Mouse (Mus musculus) midbrain, embryonic 14.5 days (tissue): ENCODE measurements around the gene Trim72. TPM values are rescaled to one million over a fixed set of nuclear protein-coding genes. Genes with fewer than 3 reads are reported as not detected.

Experiments used
- ATAC-seq: fragments of 200-750 bp; cut with Nextera tagmentation; 2 replicates; pipeline ENCODE4 v1.8.0; 2017; ENCODE audit warnings: moderate number of reproducible peaks, moderate library complexity; ENCODE audit not compliant: low FRiP score, low TSS enrichment
- DNase-seq: peaks from one replicate; pipeline ENCODE4 v3.0.0-alpha.2; 2015
- H3K27ac ChIP-seq: fragments of 300-500 bp; sonication (generic); replicated peaks from 2 replicates; pipeline ENCODE4 v1.5.1; 2014; ENCODE audit warnings: mild to moderate bottlenecking, low read depth, low read length, moderate library complexity
- H3K27me3 ChIP-seq: fragments of 300-500 bp; sonication (generic); 2 replicates; pipeline ENCODE4 v1.6.1; 2014; ENCODE audit warnings: low read length, control low read depth, mixed read lengths; ENCODE audit not compliant: control insufficient read depth, insufficient read depth
- H3K36me3 ChIP-seq: fragments of 300-500 bp; sonication (generic); 2 replicates; pipeline ENCODE4 v1.6.1; 2014; ENCODE audit warnings: low read length, control low read depth; ENCODE audit not compliant: control insufficient read depth, insufficient read depth
- H3K4me1 ChIP-seq: fragments of 300-500 bp; sonication (generic); 2 replicates; pipeline ENCODE4 v1.6.1; 2014; ENCODE audit warnings: mild to moderate bottlenecking, antibody characterized with exemption, low read length, control low read depth; ENCODE audit not compliant: control insufficient read depth, insufficient read depth
- H3K4me2 ChIP-seq: fragments of 300-500 bp; sonication (generic); 2 replicates; pipeline ENCODE4 v1.6.1; 2014; ENCODE audit warnings: mild to moderate bottlenecking, low read length, moderate library complexity
- H3K4me3 ChIP-seq: fragments of 300-500 bp; sonication (generic); replicated peaks from 2 replicates; pipeline ENCODE4 v1.5.1; 2014; ENCODE audit warnings: low read depth, low read length
- H3K9ac ChIP-seq: fragments of 300-500 bp; sonication (generic); replicated peaks from 2 replicates; pipeline ENCODE4 v1.6.1; 2014; ENCODE audit warnings: mild to moderate bottlenecking, low read length, moderate library complexity
- H3K9me3 ChIP-seq: fragments of 300-500 bp; sonication (generic); 2 replicates; pipeline ENCODE4 v1.6.1; 2016; ENCODE audit warnings: low read length, control low read depth, mixed read lengths; ENCODE audit not compliant: control insufficient read depth
- WGBS: fragments of 180-500 bp; shearing (Covaris S2); extraction: QIAGEN DNeasy Blood & Tissue Kit; methylation state at CpG from one replicate; pipeline ENCODE4 v1.1.7; 2014; 5-methylcytosine and 5-hydroxymethylcytosine counted together
- polyA plus RNA-seq: library from polyadenylated mRNA; unstranded; fragments of >200 nt; fragmentation: Nextera tagmentation; extraction: Ambion mirVana; gene quantifications from 2 replicates; pipeline ENCODE4 v1.2.1, GENCODE M21; 2014

Gene Trim72
- polyA plus RNA-seq, 1 experiment from 2014 or later = not detected

- WGBS = 74% methylated on average over 2 of the region's 2 CpGs
Observed at GRCm38 (mm10) chr7:128019187-128019586, 15.4 kb downstream of the Trim72 start.

DNA sequence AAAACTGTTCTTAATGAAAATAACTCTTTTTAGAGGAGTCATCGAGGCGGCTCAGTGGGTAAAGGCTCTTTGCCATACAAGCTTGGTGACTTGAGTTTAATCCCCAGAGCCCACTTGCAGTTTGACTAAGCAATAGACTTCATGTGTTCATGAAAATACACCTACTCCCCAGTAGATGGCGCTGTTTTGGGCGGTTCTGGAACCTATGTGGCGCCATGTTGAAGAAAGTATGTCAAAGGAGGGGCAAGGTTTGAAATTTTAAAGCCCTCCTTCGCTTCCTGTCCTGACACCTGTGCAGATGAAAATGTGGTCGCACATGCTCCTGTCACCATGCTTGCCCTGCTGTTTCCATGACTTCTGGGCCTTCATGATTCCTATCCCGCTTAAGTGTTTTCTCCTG is 19.2 kb downstream of the Trim72 start:
- no peaks in the 10 kb centered on the region for H3K36me3 ChIP-seq
- ATAC-seq = no peak
- WGBS = 64% methylated on average over 8 of the region's 8 CpGs

More at GRCm38 (mm10) chr7:128019187-128019586, 15.4 kb downstream of the Trim72 start:
- H3K27me3 ChIP-seq = no peaks in the 10 kb centered on the region
- ATAC-seq = no peak
- H3K9me3 ChIP-seq = no peaks in the 10 kb centered on the region
- H3K4me2 ChIP-seq = no peak overlapping the region
- H3K36me3 ChIP-seq = no peaks in the 10 kb centered on the region
- no peak overlapping the region for H3K4me3 ChIP-seq
- no peak overlapping the region for H3K9ac ChIP-seq
- DNase-seq = no peak
- H3K27ac ChIP-seq = no peak overlapping the region
- H3K4me1 ChIP-seq = no peaks in the 10 kb centered on the region

DNA sequence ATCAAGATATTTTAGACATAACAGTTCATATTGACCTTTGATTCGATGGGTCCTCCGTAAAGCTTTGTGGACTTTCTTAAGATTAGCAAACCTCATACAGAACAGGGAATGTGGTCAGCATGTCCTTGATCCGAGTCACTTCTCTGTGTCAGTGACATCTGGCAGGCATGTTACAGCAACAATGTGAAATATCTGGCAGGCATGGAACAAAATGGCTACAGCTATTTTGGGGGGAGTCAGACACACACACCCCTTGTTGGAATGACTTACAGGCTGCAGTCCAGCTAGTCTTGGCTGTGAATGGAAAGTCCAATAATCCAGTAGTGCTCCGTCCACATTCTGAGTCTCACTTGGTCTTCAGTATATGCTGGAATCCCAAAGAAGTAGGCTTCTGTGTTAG is 19.8 kb downstream of the Trim72 start:
- H3K27me3 ChIP-seq = no peaks in the 10 kb centered on the region
- H3K9me3 ChIP-seq = no peaks in the 10 kb centered on the region
- ATAC-seq (no peak), DNase-seq (no peak)
- H3K9ac ChIP-seq = no peak overlapping the region
- no peaks in the 10 kb centered on the region for H3K4me1 ChIP-seq
- H3K4me3 ChIP-seq = no peak overlapping the region
- no peak overlapping the region for H3K4me2 ChIP-seq
- WGBS = 91% methylated on average over 4 of the region's 4 CpGs
- no peaks in the 10 kb centered on the region for H3K36me3 ChIP-seq
- H3K27ac ChIP-seq = no peak overlapping the region

More for the DNA sequence above, 19.2 kb downstream of the Trim72 start:
- no peaks in the 10 kb centered on the region for H3K9me3 ChIP-seq
- H3K27ac ChIP-seq = no peak overlapping the region
- no peak overlapping the region for H3K4me2 ChIP-seq
- H3K4me1 ChIP-seq = no peaks in the 10 kb centered on the region
- H3K4me3 ChIP-seq = no peak overlapping the region
- H3K9ac ChIP-seq = no peak overlapping the region
- no peaks in the 10 kb centered on the region for H3K27me3 ChIP-seq
- no peak for DNase-seq

GRCm38 (mm10) chr7:128024364-128024763 is 20.6 kb downstream of the Trim72 start:
- H3K9ac ChIP-seq = no peak overlapping the region
- no peaks in the 10 kb centered on the region for H3K4me1 ChIP-seq
- H3K27me3 ChIP-seq = no peaks in the 10 kb centered on the region
- no peak for ATAC-seq
- no peaks in the 10 kb centered on the region for H3K36me3 ChIP-seq
- WGBS = 96% methylated on average over 9 of the region's 9 CpGs
- H3K4me2 ChIP-seq = no peak overlapping the region
- no peaks in the 10 kb centered on the region for H3K9me3 ChIP-seq
- H3K27ac ChIP-seq = no peak overlapping the region
- H3K4me3 ChIP-seq = no peak overlapping the region
- no peak for DNase-seq

- WGBS = 87% methylated on average over 4 of the region's 4 CpGs
- no peak overlapping the region for H3K9ac ChIP-seq
Observed at GRCm38 (mm10) chr7:128024932-128025331, 21.2 kb downstream of the Trim72 start.

GRCm38 (mm10) chr7:128025381-128025780 is 21.6 kb downstream of the Trim72 start:
- ATAC-seq (no peak), DNase-seq (no peak)
- H3K27ac ChIP-seq = no peak overlapping the region
- H3K9me3 ChIP-seq = no peaks in the 10 kb centered on the region
- WGBS = 80% methylated on average over 4 of the region's 4 CpGs
- H3K9ac ChIP-seq = no peak overlapping the region
- H3K4me2 ChIP-seq = no peak overlapping the region
- no peak overlapping the region for H3K4me3 ChIP-seq
- no peaks in the 10 kb centered on the region for H3K27me3 ChIP-seq
- no peaks in the 10 kb centered on the region for H3K4me1 ChIP-seq
- H3K36me3 ChIP-seq = no peaks in the 10 kb centered on the region

More at GRCm38 (mm10) chr7:128024932-128025331, 21.2 kb downstream of the Trim72 start:
- Histone ChIP-seq H3K27me3 (no peaks in the 10 kb centered on the region), H3K9me3 (no peaks in the 10 kb centered on the region), H3K36me3 (no peaks in the 10 kb centered on the region), H3K4me2 (no peak overlapping the region), H3K27ac (no peak overlapping the region), H3K4me1 (no peaks in the 10 kb centered on the region), H3K4me3 (no peak overlapping the region)
- ATAC-seq (no peak), DNase-seq (no peak)

DNA sequence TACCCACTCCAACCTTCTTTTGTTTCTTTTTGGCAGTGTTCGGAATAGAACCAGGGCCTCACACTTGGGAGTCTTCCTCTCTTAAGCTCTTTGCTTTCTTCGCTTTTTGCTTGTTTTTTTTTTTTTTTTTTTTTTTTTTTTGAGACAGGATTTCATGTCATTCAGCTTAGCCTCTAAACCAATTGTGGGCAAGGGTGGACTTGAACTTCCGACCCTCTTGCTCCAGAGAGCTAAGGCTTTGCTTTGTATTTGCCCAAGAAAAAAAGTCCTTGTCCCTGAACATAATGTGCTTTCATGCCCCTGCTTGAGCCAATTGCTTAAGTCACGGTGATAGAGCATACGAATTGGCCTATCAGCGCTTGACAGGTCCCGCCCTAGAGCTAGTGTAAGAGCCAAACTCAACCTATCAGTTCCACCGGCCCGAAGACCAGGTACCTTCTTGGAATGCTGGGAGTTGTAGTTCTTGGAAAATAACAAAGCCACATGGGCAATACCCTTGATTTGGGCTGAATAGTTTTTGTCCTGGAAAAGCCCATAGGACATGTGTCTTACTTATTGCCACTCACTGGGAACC is 27.7 kb downstream of the Trim72 start:
- no peaks in the 10 kb centered on the region for H3K9me3 ChIP-seq
- ATAC-seq (no peak), DNase-seq (peak; percentile 72)
- H3K27ac ChIP-seq = no peak overlapping the region
- no peak overlapping the region for H3K9ac ChIP-seq
- H3K4me1 ChIP-seq = no peaks in the 10 kb centered on the region
- no peaks in the 10 kb centered on the region for H3K27me3 ChIP-seq
- no peak overlapping the region for H3K4me3 ChIP-seq
- WGBS = 40% methylated on average over 9 of the region's 9 CpGs
- H3K4me2 ChIP-seq = no peak overlapping the region
- H3K36me3 ChIP-seq = no peaks in the 10 kb centered on the region

GRCm38 (mm10) chr7:128032290-128032988 is 28.7 kb downstream of the Trim72 start:
- H3K4me3 ChIP-seq = no peak overlapping the region

DNA sequence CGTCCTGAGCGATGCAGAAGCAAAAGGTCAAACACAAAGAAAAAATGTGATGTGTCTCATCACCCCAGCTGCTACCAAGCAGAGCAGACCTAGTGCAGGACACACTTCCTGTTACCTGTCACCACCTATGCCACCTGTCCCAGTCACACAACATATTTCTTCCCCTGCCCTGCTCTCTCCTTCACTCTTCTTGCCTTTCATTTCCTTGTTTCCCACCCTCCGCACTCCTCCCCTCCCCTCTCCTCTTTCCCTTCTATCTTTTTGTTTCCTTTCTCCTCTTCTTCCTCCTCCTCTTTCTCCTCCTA is 29.2 kb downstream of the Trim72 start:
- H3K9me3 ChIP-seq = no peaks in the 10 kb centered on the region
- H3K4me2 ChIP-seq = no peak overlapping the region
- DNase-seq (no peak), ATAC-seq (no peak)
- WGBS = 97% methylated on average over 3 of the region's 3 CpGs
- H3K27me3 ChIP-seq = no peaks in the 10 kb centered on the region
- H3K9ac ChIP-seq = no peak overlapping the region
- no peak overlapping the region for H3K4me3 ChIP-seq
- no peaks in the 10 kb centered on the region for H3K36me3 ChIP-seq
- H3K27ac ChIP-seq = no peak overlapping the region
- no peaks in the 10 kb centered on the region for H3K4me1 ChIP-seq

More at GRCm38 (mm10) chr7:128032290-128032988, 28.7 kb downstream of the Trim72 start:
- Histone ChIP-seq H3K36me3 (no peaks in the 10 kb centered on the region), H3K4me1 (no peaks in the 10 kb centered on the region), H3K9ac (no peak overlapping the region), H3K4me2 (no peak overlapping the region), H3K9me3 (no peaks in the 10 kb centered on the region), H3K27ac (no peak overlapping the region), H3K27me3 (no peaks in the 10 kb centered on the region)
- no peak for DNase-seq
- 87% methylated on average over 5 of the region's 5 CpGs for WGBS
- no peak for ATAC-seq
